Mouse (Mus musculus) midbrain, embryonic 11.5 days (tissue): ENCODE data around the gene Atp5e. TPM values are rescaled to one million over a fixed set of nuclear protein-coding genes. Genes with fewer than 3 reads are reported as not detected.
A peak's percentile ranks its signal among the peaks of the same experiment; 100 is the strongest.

Source experiments
- ATAC-seq: fragments of 200-750 bp; cut with Nextera tagmentation; 2 replicates; pipeline ENCODE4 v1.8.0; 2017; ENCODE audit warnings: moderate TSS enrichment, moderate library complexity; ENCODE audit not compliant: low FRiP score
- DNase-seq: peaks from one replicate; pipeline ENCODE4 v3.0.0; 2015; ENCODE audit warnings: low spot score; ENCODE audit errors: missing footprints
- H3K27ac ChIP-seq: fragments of 300-500 bp; sonication (generic); 2 replicates; pipeline ENCODE4 v1.5.1; 2014; ENCODE audit warnings: low read depth, low read length
- H3K27me3 ChIP-seq: fragments of 300-500 bp; sonication (generic); 2 replicates; pipeline ENCODE4 v1.6.1; 2014; ENCODE audit warnings: mild to moderate bottlenecking, low read length, moderate library complexity, mixed read lengths; ENCODE audit not compliant: control insufficient read depth, insufficient read depth
- H3K36me3 ChIP-seq: fragments of 300-500 bp; sonication (generic); 2 replicates; pipeline ENCODE4 v1.6.1; 2014; ENCODE audit warnings: mild to moderate bottlenecking, low read length, moderate library complexity, mixed read lengths; ENCODE audit not compliant: control insufficient read depth, insufficient read depth
- H3K4me1 ChIP-seq: fragments of 300-500 bp; sonication (generic); 2 replicates; pipeline ENCODE4 v1.6.1; 2014; ENCODE audit warnings: low read length; ENCODE audit not compliant: control insufficient read depth, insufficient read depth
- H3K4me2 ChIP-seq: fragments of 300-500 bp; sonication (generic); 2 replicates; pipeline ENCODE4 v1.6.1; 2014; ENCODE audit warnings: mild to moderate bottlenecking, moderate library complexity
- H3K4me3 ChIP-seq: fragments of 300-500 bp; sonication (generic); 2 replicates; pipeline ENCODE4 v1.5.1; 2014; ENCODE audit warnings: low read depth, low read length
- H3K9ac ChIP-seq: fragments of 300-500 bp; sonication (generic); 2 replicates; pipeline ENCODE4 v1.6.1; 2014; ENCODE audit warnings: low read length
- H3K9me3 ChIP-seq: fragments of 300-500 bp; sonication (generic); 2 replicates; pipeline ENCODE4 v1.6.1; 2016; ENCODE audit warnings: low read length; ENCODE audit not compliant: control insufficient read depth
- WGBS: fragments of 180-500 bp; shearing (Covaris S2); extraction: QIAGEN DNeasy Blood & Tissue Kit; methylation state at CpG from one replicate; pipeline ENCODE4 v1.1.7; 2014; 5-methylcytosine and 5-hydroxymethylcytosine counted together
- polyA plus RNA-seq: library from polyadenylated mRNA; unstranded; fragments of >200 nt; fragmentation: Nextera tagmentation; extraction: Ambion mirVana; gene quantifications from 2 replicates; pipeline ENCODE4 v1.2.1, GENCODE M21; 2014

Atp5e gene
- 694 and 705 TPM in 2 replicates for polyA plus RNA-seq

DNA sequence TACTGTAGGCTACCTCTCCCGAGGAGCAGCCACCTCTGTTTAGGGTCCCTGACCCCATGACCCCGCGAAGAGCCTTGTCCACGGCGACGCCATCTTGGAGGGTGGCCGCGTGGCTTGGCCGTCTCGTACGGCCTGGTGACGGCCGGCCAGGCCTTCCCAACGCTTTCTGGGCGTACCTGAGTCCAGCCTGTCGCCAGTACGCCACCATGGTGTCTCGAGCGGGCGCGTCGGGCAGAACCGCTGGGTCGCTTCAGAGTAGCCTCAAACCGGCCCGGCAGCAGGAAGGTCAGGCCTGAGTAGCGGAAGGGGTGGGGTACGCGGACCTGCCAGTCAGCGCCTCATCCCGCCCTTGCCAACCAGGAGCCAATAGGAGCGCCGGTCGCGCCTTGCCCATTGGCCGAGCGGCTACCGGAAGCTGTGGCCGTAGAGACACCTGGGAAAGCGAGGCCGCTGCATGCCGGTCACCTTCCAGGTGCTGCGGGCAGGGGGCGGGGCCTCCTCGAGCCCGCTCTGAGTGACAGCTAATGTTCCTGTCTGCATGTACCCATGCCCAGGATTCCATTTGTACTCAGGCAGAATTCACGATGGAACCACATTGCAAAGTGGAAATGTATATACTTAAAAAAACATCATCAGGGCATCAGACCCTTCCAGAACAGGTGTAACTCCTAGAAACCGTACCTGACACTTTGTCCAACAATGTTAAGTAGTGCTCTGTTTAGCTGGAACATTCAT lies at the start of gene Atp5e:
TSS of gene Atp5e (minus strand) at position 317 of the 735 bp plus-strand sequence.
- Histone ChIP-seq H3K9ac (peak within 1 kb of the TSS; percentile 91), H3K36me3 (peaks cover 4% of the 10 kb centered on the region; the same call in 1 of the 2 replicates), H3K4me3 (peak within 1 kb of the TSS; percentile 73), H3K4me2 (peak within 1 kb of the TSS; percentile 95), H3K9me3 (no peaks in the 10 kb centered on the region), H3K27ac (0 out of 2 replicates have a peak within 1 kb of the TSS, but pooled peaks have one; percentile 25), H3K27me3 (no peaks in the 10 kb centered on the region), H3K4me1 (peaks cover 7% of the 10 kb centered on the region; the same call in 1 of the 2 replicates)
- WGBS = 2% methylated on average over 48 of the region's 48 CpGs
- DNase-seq (peak; percentile 98), ATAC-seq (peak; percentile 100)

GRCm38 (mm10) chr2:174509825-174510224 lies 45.9 kb upstream of the Atp5e start:
- Histone ChIP-seq H3K27me3 (no peaks in the 10 kb centered on the region), H3K4me1 (no peaks in the 10 kb centered on the region), H3K27ac (no peak overlapping the region), H3K9me3 (no peaks in the 10 kb centered on the region), H3K36me3 (no peaks in the 10 kb centered on the region), H3K4me2 (no peak overlapping the region), H3K4me3 (no peak overlapping the region), H3K9ac (no peak overlapping the region)
- ATAC-seq (no peak), DNase-seq (no peak)
- WGBS = 93% methylated on average over 8 of the region's 8 CpGs

- ATAC-seq = no peak
- Histone ChIP-seq H3K9ac (no peak overlapping the region), H3K4me2 (no peak overlapping the region), H3K4me1 (no peaks in the 10 kb centered on the region), H3K27ac (no peak overlapping the region), H3K9me3 (no peaks in the 10 kb centered on the region), H3K4me3 (no peak overlapping the region), H3K27me3 (no peaks in the 10 kb centered on the region), H3K36me3 (no peaks in the 10 kb centered on the region)
- 92% methylated on average over 4 of the region's 4 CpGs for WGBS
- no peak for DNase-seq
These were observed 44.1 kb upstream of the Atp5e start for GRCm38 (mm10) chr2:174507998-174508397.

DNA sequence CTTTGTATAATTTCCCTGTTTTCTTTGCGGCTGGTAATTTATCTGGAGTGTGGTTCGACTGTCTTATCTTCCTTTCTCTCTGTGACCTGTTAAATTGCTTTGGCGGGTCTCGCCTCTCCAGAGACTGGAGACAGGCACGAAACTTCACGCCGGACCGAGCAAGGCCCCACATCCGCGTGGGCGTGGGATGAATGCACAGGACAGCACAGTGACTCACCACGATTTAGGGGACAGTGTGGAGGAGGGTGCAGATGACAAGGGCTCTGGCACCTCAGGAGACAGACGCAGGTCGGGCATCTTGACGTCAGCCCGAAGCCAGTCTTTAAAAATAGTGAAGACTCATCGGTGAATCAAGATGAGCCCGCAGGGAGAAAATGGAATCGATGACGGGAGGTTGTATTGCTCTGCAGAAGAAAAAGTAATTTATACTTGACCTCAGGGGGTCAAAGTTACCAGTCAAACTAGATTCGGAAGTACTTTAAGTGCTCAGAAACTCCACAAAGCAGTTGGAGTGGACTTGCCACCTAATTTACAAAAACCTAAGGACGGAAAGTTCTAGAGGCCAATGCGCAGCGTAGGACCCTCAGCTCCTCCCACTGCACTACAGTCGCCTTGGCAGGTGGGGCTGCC lies 39.0 kb upstream of the Atp5e start:
- DNase-seq = no peak
- 89% methylated on average over 25 of the region's 25 CpGs for WGBS

DNA sequence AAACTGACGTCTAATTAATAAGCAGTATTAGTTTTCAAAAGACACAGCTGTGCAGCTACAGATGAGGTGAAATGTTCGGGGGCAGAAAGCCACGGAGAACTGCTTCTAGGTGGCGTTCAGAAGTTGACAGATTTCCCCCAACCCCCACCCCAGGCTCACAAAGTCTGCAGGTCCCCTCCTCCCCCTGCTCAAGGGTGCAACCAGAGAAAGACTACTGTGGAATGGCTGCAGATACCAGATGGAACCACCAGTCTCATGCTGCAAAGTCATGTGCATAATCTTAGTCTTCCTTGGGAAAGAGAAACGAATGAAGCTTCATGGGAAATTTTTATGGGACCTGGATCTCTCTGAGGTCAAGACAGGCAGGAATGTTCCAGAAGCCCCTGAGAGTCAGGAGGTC lies 38.4 kb upstream of the Atp5e start:
- DNase-seq (no peak), ATAC-seq (no peak)
- Histone ChIP-seq H3K9me3 (no peaks in the 10 kb centered on the region), H3K27me3 (no peaks in the 10 kb centered on the region), H3K4me1 (no peaks in the 10 kb centered on the region), H3K4me2 (no peak overlapping the region), H3K36me3 (no peaks in the 10 kb centered on the region), H3K9ac (no peak overlapping the region), H3K27ac (no peak overlapping the region), H3K4me3 (no peak overlapping the region)
- WGBS = 76% methylated on average over 5 of the region's 5 CpGs

More for the DNA sequence above, 39.0 kb upstream of the Atp5e start:
- Histone ChIP-seq H3K4me1 (no peaks in the 10 kb centered on the region), H3K9me3 (no peaks in the 10 kb centered on the region), H3K4me2 (no peak overlapping the region), H3K27ac (no peak overlapping the region), H3K4me3 (no peak overlapping the region), H3K9ac (no peak overlapping the region), H3K36me3 (no peaks in the 10 kb centered on the region), H3K27me3 (no peaks in the 10 kb centered on the region)
- no peak for ATAC-seq

DNA sequence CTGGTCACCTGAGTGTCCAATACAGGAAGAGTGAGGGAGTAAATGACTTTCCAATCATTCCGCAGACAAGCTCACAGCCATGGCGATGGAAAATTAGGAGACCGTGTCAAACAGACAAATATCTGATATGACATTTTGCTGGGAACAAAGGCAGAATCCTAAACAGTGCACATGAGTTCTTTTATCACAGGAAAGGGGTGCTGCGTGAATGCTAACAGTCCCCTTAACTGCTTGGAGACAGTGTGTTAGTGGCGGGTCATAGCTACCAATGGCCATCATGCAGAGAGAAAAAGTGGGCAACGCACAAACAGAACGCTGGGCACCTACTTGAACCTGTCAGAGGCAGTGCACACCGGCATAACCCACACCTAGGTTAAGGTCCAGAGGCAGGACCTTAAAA lies 37.6 kb upstream of the Atp5e start:
- no peak for ATAC-seq
- no peaks in the 10 kb centered on the region for H3K36me3 ChIP-seq
- no peaks in the 10 kb centered on the region for H3K27me3 ChIP-seq
- DNase-seq = no peak
- no peaks in the 10 kb centered on the region for H3K4me1 ChIP-seq
- no peak overlapping the region for H3K4me3 ChIP-seq
- H3K27ac ChIP-seq = no peak overlapping the region
- H3K9ac ChIP-seq = no peak overlapping the region
- 92% methylated on average over 8 of the region's 8 CpGs for WGBS
- no peak overlapping the region for H3K4me2 ChIP-seq
- H3K9me3 ChIP-seq = no peaks in the 10 kb centered on the region

DNA sequence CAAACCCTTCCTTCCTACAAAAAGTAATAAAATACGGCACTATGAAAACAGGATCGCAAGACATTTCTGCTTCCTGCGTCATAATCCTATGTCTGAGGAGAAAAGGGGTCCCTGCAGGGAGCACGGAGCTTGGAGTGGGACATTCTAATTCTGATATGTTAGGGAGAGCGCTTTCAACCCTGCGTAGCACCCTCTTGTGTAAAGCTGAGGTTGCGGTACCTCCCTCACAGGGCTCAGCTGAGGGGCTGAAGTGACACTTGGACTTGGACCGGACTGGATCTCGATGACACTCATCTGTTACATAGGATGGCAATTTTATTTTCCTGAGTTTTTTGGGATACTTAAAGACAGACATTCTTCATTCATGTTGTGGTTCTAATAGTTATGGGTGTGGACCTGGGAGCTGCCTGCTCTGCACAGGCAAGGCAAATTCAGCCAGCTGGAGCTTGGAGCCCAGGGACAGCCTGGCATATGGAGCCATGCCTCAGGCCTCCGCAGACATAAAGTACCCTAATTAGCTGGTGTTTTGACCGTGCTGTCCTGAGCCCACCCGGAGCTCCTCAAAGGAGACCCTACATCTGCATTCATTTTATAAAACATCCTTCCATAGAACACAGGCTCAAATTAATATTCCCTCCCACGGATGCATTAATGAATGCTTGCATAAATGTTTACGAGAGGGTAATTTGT lies 37.1 kb upstream of the Atp5e start:
- DNase-seq (no peak), ATAC-seq (peak; percentile 72; the same call in 1 of the 2 replicates)
- Histone ChIP-seq H3K4me3 (no peak overlapping the region), H3K27me3 (no peaks in the 10 kb centered on the region), H3K36me3 (no peaks in the 10 kb centered on the region), H3K4me1 (no peaks in the 10 kb centered on the region), H3K9ac (no peak overlapping the region), H3K9me3 (no peaks in the 10 kb centered on the region), H3K27ac (no peak overlapping the region), H3K4me2 (no peak overlapping the region)
- 86% methylated on average over 14 of the region's 14 CpGs for WGBS

- ATAC-seq = no peak
These were observed 29.0 kb upstream of the Atp5e start for GRCm38 (mm10) chr2:174492858-174493257.

GRCm38 (mm10) chr2:174487005-174487404 lies 23.1 kb upstream of the Atp5e start:
- Histone ChIP-seq H3K27ac (no peak overlapping the region), H3K4me3 (no peak overlapping the region), H3K36me3 (no peaks in the 10 kb centered on the region; the same call in 1 of the 2 replicates), H3K4me1 (no peaks in the 10 kb centered on the region), H3K27me3 (no peaks in the 10 kb centered on the region), H3K4me2 (no peak overlapping the region), H3K9me3 (no peaks in the 10 kb centered on the region), H3K9ac (no peak overlapping the region)
- DNase-seq = peak; percentile 10
- ATAC-seq = no peak
- 82% methylated on average over 5 of the region's 5 CpGs for WGBS

More at GRCm38 (mm10) chr2:174492858-174493257, 29.0 kb upstream of the Atp5e start:
- Histone ChIP-seq H3K36me3 (no peaks in the 10 kb centered on the region; the same call in 1 of the 2 replicates), H3K9ac (no peak overlapping the region), H3K9me3 (no peaks in the 10 kb centered on the region), H3K4me2 (no peak overlapping the region), H3K27me3 (no peaks in the 10 kb centered on the region), H3K27ac (no peak overlapping the region), H3K4me1 (no peaks in the 10 kb centered on the region), H3K4me3 (no peak overlapping the region)
- 71% methylated on average over 2 of the region's 2 CpGs for WGBS
- DNase-seq = peak; percentile 47
